Mouse (Mus musculus) left cerebral cortex, adult 9 months (tissue): Measurements from ENCODE around the gene Tomm70a.
"Not testable (repeated sequence)": the region's sequence is repeated elsewhere in the genome, so short reads cannot be mapped to it uniquely, and the experiment has no call there.

Experiments used
- DNase-seq, 2 experiments: peaks; one replicate each; pipeline ENCODE4 v3.0.0; 2022; ENCODE audit warnings: low spot score in 2 of 2

The Tomm70a gene

DNA sequence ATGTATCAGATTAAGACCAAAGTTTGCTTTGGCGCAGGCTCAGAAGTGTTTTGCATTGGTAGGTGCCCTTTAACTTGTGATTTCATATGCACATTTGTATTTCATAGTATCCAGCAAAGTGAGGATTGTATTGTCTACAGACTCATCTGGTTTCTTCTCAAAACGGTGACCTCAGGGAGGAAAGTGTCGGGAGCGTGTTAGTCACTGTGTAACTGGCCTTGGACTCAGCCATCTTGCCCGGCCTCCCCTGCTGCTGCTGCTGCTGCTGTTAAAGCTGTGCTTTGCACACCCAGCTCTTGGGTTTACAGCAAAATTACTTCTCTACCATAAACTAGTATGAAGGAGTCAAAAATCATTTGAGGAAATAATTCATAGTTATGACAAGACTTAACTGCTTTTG is 23.2 kb downstream of the Tomm70a start:
- DNase-seq: no peak

DNA sequence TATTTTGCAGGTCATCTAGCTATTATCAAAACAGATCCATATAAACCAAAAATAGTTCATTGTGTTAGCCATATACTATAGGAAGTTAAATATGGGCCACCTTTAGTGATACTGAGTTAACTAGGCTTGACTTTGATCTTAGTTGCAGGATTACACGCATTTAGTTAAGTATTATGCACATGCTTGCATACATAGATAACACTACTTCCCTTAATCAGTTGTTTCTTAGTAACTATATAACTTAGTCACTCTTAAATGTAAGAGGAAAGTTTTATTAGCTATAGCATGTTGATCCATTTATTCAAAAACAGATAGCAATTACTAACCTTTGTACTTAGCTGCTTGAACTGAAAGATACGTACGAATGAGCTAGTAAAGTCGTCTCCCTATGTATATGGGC is 29.9 kb downstream of the Tomm70a start:
- no peak for DNase-seq

- DNase-seq: no peak
Observed at GRCm38 (mm10) chr16:57155899-57156298, 34.4 kb downstream of the Tomm70a start.

DNA sequence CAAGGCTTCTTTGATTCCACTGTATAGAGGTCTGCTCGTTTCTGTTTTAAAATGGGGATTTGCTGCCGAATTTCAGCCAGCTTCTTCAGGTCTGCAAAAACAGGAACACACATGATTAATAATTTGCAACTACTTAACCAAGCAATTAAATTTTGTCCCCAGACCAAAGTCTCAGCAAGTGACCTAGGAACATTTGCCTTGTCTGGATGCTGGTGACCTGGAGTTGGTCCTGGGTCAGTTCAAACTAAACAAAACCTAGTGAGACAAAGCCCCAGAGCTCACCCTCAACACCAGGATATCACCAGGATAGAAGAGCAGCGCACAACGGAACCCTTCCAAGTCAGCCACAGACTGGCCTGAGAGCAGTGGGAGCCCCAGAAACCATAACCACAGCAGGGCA is 35.6 kb downstream of the Tomm70a start:
- no peak for DNase-seq

DNA sequence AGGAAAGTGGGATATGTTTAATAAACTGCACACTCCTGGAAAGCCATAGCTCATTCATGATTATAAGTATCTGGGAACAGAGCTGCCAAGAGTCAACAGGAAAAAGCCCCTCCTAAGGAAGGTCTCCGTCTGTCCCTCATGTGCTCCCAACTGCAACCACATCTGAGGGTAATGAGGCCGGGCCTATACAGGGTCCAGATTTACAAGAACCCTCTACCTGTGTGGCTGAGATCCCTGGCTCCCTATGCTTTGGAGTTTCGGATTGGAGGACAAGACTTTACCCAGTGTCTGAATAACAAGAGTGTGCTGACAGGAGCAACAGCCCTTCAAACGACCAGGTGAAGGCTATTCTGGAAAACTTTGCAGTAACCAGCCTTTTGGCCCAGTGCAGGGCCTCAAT is 36.2 kb downstream of the Tomm70a start:
- no peak for DNase-seq

GRCm38 (mm10) chr16:57159835-57160234 is 38.3 kb downstream of the Tomm70a start:
- DNase-seq: no peak

DNA sequence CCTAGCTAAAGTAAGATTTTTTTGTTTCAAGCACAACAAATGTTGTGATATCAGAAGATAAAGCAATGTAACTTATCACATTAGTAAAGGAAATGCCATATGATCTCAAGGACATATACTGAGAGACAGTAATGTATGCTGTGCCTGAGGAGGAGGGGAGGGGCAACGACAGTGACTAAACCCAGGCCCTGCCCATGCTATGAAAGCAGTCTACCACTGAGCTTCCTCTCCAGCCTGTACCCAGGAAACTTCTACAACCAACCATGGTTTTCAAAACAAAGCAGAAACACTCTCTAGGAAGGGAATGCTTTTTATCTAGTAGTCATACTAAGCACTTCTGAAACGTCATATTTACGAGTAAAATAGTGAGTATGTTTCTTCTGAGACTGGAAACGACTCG is 41.3 kb downstream of the Tomm70a start:
- no peak for DNase-seq

DNA sequence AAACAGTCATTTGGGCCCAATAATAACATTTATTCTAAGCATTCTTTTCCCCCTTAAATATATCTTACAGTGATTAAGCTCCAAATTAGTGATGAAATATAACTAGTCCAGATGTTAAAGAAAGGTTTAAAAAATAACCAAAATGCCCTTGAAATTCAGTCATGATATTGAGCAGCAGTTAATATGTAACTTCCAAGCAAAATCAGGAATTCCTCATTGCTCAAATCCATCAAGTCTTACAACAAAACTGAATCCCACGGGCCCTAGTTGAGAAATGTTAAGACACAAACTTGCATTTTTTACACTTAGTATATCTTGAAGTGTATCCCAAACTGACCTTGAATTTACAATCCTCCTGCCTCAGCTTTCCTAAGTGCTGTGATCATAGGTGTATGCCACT is 42.2 kb downstream of the Tomm70a start:
- no peak for DNase-seq

DNA sequence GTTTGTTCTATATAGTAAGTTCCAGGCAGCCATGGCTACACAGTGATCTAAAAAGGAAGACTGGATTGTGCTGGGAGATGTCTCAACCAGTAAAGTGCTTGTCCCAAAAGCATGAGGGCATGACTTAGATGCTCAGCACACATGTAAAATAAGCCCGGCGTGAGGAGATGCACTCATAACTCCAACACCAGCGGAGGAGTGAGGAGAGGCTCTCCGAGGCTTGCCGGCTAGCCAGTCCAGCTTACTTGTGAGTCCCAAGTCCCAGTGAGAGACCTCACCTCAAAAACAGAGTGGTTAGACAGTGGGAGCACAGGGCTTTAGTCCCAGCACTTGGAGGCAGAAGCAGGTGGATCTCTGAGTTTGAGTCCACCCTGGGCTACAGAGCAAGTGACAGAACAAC is 43.7 kb downstream of the Tomm70a start:
- no peak for DNase-seq

DNA sequence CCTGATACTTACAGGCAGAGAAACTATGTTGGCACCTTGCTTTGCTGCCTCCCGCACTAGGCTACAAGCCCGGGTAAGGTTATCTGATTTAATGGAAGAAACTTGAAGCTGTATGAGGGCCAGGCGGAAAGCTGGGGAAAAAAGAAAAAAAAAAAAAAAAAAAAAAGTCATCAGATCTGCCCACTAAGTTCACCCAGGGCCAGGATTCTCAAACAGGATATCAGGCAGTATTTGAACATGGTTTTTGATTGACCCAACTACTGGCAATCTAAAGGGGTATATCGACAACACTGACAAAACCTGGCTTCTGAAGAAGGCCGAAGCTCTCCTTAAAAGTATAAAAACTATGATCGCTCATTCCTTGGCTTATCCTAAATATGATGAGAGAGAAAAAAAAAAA is 44.6 kb downstream of the Tomm70a start:
- DNase-seq: no peak

- peak; percentile 76 to 93 for DNase-seq
Observed at GRCm38 (mm10) chr16:57166611-57167513, 45.4 kb downstream of the Tomm70a start, which contains the start of gene Nit2. TSS of gene Nit2 (minus strand) at chr16:57167341.

- no peak for DNase-seq
Observed at GRCm38 (mm10) chr16:57167514-57167912, 46.0 kb downstream of the Tomm70a start.

- no peak for DNase-seq
Observed at GRCm38 (mm10) chr16:57168236-57168635, 46.7 kb downstream of the Tomm70a start.

DNA sequence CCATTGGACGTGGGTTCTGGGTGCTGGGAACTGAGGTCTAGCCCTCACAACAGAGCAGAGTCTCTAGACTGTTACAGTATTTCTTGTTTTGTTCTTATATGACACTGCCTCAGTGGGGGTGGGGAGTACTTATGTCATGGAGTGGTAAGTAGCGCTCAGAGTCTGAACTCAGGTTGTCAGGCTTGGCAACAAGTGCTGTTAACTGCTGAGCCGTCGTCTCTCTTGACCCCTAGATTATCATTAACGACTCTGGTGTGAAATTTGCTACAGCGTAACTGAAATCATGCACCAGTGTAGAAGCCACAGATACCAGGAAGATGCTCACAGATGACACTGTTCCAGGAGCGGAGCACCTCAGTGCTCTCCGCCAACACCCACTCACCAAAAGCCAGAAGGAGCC is 49.7 kb downstream of the Tomm70a start:
- no peak for DNase-seq

DNA sequence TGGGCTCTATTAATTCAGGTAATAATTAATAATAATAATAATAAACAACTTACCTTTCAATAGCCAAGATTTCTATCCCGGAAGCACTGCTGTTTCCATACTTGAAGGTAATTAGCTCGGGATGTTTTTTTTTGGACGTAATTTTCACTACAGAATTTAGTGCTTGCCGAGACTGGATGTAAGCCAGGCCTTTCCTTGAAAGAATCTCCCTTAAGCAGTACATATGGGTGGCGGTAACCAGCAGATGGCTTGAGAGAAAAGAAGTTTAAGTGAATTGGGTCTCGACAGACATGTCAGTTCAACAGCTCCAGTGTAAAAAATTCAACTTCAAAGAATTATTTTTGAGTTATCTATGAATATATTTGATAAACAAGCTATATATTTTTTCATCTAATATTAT is 50.1 kb downstream of the Tomm70a start:
- peak in 1 of 2 experiments; percentile 34 for DNase-seq

- not testable (repeated sequence) for DNase-seq
Observed at GRCm38 (mm10) chr16:57174480-57174879, 53.0 kb downstream of the Tomm70a start.

GRCm38 (mm10) chr16:57175751-57176150 is 54.2 kb downstream of the Tomm70a start:
- no peak for DNase-seq

- peak; percentile 67 to 70 for DNase-seq
Observed at GRCm38 (mm10) chr16:57176276-57176675, 54.8 kb downstream of the Tomm70a start.

DNA sequence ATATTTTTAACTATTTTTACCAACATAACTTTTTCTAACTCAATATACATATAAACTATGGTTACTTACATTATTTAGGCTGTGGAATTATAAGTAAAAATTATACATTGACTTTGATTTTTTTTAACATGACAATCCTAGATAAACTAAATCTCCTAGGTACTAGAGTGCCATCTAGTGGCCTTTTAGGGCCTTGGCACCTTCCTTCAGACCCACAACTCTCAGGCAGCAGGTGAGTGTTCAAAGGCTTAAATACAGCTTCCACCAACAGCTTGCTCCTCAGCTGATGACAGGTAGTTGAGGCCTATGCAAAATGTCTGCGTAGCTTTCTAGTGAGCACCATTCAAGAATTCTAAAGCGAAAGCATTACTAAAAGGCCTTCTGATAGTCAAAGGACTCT is 55.8 kb downstream of the Tomm70a start:
- DNase-seq: peak in 1 of 2 experiments; percentile 59

DNA sequence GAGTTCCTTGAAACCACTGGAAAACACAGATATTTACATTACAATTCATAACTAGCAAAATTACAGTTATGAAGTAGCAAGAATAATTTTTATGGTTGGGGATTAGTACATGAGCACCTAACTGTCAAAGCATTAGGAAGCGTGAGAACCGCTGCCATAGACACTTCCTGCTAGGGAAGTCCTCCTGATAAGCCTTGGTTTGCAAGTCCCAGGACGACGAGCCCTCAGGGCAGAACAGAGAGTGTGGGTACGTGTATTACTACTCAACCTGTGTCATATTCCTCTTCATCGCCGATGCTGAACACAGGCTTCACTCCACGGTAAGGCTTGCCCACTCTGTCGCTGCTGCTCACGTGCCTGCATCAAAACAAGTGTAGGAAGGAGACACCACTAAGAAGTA is 56.2 kb downstream of the Tomm70a start:
- no peak for DNase-seq

- DNase-seq: peak in 1 of 2 experiments; percentile 57
Observed at GRCm38 (mm10) chr16:57181180-57181579, 59.7 kb downstream of the Tomm70a start.

- no peak for DNase-seq
Observed at GRCm38 (mm10) chr16:57182037-57182436, 60.5 kb downstream of the Tomm70a start.

GRCm38 (mm10) chr16:57186618-57187017 is 65.1 kb downstream of the Tomm70a start:
- DNase-seq: no peak

- no peak for DNase-seq
Observed at GRCm38 (mm10) chr16:57189493-57189892, 68.0 kb downstream of the Tomm70a start.
